Mouse (Mus musculus): Measurements from ENCODE around the gene Nab2.
"Not testable (repeated sequence)": the region's sequence is repeated elsewhere in the genome, so short reads cannot be mapped to it uniquely, and the experiment has no call there.

The Nab2 gene

DNA sequence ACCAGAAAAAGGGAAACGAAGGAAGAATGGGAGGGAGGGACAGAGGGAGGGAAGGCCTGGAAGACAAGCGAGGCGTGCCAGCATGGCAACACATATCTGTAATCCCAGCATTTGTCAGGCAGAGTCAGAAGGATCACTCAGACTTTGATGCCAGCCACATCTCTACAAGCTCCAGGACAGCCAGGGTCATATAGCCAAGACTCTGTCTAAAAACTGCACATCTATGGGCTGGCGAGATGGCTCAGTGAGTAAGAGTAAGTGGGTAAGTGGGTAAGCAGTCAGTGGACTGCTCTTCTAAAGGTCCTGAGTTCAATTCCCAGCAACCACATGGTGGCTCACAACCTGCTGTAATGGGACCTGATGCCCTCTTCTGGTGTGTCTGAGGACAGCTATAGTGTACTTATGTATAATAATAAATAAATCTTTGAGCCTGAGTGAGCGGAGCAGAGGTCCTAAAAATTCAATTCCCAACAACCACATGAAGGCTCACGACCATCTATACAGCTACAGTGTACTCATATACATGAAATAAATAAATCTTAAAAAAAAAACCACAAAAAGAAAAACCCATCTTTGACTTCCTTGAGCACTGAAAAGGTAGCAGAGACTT, 5.8 kb upstream of the Nab2 start:
- DNase-seq (ENCODE audit: low spot score), result no peak

DNA sequence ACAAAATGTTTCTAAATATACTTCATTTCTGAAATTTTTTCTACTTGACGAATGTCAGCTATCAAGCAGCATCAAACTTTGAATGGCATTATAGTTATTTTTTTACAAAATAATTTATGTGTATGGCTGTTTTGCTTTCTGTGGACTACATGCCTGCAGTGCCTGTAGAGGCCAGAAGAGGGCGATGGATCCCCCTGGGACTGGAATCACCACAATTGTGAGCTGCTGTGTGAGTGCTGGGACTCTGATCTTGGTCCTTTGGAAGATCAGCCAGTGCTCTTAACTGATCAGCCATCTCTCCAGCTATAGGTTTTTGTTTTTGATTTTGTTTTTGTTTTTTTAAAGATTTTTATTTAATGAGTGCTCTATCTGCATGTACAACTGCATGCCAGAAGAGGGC, 2.9 kb upstream of the Nab2 start:
- peak; percentile 63 for DNase-seq (ENCODE audit: low spot score)

DNA sequence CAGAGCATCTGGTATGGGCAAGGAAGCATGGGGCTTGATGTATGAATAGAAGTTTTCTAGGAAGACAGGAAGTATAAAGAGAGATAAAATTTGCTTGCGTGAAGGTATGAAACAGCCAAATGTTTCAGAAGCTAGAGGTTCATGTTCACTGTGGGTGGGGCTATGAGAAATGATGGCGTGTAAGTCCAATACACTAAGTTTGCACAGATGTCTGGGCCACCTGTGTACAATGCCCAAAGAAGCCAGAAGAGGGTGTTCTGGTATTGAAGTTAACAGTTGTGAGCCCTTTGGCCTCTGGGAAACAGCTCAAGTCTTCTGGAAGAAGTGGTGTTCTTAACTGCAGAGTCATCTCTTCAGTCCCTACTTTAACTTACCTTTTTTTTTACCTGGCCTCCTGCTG, 1.8 kb upstream of the Nab2 start:
- no peak for DNase-seq (ENCODE audit: low spot score)

DNA sequence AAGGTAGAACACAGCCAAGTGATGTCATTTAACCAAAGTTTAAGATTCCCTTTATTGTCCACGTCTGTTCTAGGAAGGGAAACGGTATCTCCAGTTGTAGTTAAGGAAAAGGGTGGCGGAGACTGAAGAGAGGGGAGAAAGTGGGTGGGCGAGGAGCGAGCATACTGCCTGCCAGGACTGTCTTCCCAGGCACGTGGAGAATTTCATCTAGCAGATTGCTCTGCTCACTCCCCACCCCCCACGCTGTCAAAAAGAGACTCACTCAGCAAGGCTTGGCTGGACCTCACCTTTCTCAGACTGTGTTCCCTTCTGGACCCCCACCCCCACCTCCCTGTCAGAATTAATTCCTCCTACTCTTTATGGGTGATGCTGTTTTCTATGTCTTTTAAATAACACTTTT, 802 bp upstream of the Nab2 start:
- peak; percentile 69 for DNase-seq (ENCODE audit: low spot score)

DNA sequence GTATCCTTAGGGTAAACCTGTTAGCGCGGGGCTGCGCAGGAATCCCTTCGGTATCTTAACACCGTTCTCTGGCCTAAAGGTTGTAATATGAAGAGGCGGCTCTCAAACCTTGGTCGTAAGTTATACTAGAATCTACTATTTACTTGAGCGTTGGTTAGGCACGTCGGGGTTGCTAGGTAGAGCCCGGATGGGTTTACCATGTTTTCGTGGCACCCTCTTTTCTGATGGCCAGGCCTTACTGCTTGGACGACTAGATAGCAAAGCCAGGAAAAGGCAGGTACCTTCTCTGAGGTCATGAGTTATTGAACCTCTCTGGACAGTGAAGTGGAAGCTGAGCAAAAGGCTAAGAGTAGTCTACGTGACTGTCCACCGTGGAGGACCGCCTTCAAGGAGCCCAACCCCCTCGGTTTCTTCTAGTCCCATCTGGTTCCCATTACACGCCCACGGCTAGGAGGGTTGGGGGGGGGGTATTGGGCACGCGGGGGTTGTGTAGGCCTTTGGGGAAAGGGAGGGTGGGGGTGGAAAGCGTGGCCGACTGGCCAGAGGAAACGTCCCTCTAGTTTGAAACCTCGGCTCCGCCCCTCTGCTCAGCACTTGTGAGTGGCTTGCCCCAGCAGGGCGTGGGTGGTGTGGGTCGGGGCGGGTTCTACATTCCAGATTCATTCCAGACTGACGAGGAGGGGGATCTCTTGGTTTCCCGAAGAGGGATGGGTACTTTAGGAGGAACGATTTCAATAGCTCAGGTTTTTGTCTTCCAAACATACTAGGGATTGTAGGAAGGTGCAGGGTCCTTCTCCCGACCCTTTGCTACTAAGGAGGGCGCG, 887 bp downstream of the Nab2 start:
- DNase-seq (ENCODE audit: low spot score), result peak; percentile 93

DNA sequence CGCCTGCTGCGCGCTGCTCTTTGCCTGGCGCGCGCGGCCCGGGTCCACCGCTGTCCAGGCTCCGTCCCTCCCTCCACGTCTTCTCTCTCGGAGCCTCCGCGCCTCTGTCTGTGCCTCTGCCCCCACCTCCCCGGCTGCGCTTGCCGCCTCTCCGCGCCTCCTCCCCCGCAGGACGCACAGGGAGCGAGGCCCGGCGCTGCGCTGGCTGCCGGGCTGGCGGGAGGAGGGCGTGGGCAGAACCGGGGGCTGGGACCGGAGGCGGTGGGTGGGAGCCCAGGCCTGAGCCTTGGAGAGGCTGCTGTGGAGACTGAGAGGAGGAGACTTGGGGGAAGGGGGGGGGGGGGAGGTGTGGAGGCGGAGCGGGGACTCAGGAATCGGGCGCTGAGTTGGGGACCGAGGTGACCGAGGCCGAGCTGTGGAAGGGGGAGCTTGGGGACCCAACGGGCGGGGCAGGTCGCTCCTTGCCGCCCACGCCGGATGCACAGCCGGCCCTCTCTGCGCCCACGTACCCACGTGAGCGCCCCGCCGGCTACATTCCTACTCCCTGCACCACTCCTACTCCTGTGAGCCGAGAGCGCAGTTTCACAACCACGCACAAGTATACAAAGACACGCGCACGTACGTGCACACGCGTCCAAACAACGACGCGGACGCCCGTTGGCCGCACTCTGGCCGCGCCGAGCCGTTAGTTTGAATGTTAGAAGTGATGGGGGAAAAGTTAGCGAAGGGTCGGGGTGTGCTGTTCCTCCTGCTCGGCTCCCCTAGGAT, 1.7 kb downstream of the Nab2 start, which contains the start of gene Nemp1:
TSS of gene Nemp1 (plus strand) at position 401 of the 768 bp plus-strand sequence.
- peak; percentile 94 for DNase-seq (ENCODE audit: low spot score)

DNA sequence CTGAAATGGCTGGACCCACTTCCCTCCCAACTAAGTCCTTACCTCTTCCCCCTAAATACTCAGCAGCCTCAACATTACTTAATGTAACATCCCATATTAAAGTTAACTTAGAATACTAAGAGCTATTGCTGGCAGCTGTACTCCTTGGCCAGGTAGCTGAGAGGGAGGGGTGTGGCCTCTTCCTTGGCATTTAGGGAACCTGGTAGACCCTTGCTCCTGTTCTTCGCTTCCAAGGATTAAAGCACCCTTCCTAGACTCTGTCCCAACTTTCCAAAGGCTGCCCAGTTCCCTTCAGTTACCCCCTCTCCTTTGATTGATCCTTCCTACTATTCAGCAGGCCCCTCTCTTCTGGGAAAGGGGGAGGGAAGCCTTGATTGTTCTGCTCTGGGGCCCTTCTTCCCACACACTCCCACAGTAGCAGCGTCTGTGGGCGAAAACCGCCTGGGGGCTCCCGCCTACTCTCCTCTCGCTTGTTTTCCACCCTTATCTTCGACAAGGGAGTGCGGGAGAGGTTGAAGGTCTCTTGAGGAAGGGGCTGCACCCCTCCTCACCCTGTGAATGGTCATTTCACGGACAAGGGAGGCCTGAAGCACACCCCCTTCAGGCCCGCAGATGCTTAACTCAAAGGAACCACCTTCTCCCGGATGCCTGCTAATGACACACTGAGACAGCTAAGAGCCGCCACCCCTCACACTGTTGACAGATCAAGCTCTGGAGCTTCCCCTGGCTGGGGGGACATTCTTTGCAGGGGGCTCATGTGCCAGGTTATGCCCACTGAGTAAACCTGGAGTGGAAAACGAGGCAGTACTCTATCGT, 2.8 kb downstream of the Nab2 start:
- DNase-seq (ENCODE audit: low spot score), result peak; percentile 54

DNA sequence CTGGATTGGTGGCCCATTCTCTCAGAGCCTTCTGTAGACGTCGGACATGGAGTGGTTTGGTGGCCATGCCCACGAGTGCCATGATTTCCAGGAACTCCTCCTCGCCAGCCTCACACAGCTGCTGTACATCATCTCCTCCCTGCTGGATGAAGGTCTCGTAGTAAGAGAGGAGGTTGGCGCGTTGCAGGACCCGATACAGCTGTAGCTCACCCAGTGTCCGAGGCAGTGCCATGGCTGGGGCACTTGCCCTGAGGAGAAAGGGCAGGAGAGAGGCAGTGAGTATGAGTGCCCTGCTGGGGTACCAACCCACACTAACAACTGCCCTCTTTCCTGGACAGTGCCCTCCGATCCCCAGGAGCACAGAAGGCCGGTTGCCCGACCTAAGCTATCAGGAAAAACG, 3.5 kb downstream of the Nab2 start:
- DNase-seq (ENCODE audit: low spot score), result no peak

DNA sequence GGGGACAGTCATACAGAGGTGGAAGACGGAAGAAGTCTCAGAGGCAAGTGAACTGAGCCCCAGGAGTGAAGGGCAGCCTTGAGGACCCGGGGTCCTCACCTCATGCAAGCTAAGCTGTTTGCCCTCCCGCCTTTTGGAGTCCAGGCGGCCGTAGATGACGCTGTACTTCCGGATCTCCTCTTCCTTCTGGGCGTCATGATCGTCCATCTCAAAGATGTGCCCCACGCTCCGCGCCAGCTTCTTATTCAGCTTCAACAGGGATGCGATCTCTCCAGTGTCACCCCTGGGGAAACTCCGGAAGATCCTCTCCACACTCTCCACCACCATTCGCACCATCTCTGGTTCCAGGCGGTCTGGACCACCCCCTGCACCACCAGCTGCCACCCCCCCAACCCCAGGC, 4.2 kb downstream of the Nab2 start:
- no peak for DNase-seq (ENCODE audit: low spot score)

DNA sequence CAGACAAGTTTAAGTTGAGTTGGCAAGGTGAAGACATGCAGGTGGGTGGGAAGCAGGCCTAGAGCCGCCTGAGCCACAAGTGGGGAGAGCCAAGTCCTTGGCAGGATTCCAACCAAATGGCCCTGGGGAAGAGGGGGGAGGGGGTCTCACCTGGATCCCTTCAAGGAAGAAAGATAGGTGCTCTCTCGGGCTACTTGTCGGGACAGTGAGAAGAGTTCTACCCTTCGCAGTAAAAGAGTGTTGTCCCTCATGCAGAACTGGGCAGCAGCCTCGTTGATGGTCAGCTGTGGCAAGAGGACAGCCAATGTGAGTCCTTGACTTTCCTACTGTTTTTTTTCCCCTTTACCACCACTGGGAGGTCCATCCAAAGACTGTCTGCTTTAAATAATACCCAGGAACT, 4.8 kb downstream of the Nab2 start:
- peak; percentile 61 for DNase-seq (ENCODE audit: low spot score)

DNA sequence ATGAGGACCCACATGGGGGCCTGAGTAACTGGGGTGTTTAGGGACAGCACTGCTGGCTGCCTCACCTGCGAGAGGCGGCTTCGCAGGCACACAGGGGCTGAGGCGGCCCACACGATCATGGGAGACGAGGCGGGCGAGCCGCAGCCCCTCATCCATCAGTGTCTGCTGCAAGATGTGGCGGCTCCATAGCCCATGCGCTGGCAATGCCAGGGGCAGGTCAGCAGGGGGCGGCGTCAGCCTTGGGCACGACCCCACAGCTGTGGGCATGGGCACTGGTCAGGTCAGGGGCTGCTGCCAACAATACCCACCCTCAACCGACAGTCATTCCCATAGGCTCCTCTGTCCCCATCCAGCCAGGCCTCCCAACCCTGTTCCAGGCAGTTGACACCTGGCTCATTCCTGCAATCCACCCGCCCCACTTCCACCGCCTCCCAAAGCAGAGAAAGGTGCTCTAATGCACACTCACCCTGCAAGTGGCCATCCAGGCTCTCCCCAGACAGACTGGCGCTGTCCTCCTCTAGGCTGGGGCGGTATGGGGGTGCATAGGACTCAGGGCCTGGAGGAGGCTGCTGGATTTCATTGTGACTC, 5.6 kb downstream of the Nab2 start:
- DNase-seq (ENCODE audit: low spot score), result peak; percentile 64

DNA sequence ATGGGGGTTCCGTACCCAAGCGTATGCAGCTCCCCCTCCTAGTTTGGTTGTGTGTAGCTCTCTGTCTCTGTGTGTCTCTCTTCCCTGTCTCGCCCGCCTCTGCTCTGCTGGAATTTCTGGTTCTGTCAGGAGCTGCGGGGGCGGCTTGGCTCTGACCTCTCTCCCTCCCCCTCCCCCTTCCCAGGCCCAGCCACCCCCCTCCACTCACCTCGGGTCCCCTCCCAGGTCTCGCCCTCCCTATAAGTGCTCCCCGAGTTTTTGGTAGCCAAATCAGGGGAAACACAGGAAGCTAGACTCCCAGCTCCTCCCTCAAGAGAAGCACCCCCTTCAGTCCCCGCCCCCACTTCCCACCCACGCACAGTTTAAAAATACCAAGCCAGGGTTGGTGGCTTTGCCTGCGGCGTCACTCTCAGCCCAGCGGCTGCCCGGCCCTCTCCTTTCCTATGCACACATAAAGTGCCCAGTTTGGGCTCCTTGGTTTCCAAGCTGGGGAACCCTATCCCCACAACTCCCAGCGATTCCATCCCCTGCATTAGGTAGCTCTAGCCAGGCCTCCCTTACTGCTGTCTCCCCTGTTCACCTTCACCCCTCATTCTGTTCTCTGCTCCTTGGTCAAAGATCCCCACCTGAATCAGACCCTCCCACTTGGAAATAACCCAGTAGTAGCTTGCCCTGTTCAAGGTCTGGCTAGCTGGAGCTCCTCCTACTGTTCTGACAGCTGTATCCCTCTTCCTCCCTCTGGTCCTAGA, 6.3 kb downstream of the Nab2 start:
- peak; percentile 80 for DNase-seq (ENCODE audit: low spot score)

DNA sequence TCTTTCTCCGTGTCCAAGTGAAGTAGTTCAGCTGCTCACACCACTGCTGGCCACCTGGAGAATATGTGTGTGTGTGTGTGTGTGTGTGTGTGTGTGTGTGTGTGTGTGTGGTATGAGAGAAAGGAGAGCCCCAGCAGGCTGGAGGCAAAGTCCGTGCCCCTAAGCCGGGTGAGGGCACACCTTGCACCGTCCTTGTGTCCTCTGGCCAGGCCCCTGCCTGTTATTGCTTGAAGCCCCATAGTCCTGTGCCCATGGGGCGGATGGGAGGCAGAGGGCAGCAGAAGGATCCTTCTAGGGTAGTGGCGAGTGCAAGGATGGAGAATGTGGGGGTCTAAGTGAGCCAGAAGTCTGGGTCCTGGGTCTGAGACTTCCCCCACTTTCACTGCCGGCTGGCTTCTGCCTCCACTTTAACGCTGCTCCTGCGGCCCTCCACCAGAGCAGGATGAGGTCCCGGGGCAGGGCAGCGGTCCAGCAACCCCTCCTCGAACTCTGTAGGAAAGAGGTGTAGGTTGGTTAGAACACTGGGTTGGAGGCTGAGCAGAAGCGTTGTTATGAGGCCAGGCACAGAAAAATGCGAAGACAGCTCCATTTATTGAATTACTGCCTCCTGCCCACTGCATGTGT, 7.0 kb downstream of the Nab2 start:
- peak; percentile 57 for DNase-seq (ENCODE audit: low spot score)

DNA sequence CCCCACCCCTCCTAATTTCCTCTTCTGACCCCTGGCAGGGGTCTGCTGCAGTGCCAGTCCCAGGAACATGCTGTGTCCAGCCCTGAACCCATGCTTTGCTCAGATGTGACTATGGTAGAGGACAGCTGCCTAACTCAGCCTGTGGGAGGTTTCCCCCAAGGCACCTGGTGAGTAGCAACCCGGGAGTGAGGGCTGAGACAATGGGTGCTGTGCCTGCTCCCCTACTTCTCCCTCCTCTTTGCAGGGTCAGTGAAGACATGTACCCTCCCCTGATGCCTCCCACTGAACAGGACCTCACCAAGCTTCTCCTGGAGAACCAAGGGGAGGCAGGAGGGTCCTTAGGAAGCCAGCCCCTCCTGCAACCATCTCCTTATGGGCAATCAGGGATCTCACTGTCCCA, 8.8 kb downstream of the Nab2 start:
- no peak for DNase-seq (ENCODE audit: low spot score)

DNA sequence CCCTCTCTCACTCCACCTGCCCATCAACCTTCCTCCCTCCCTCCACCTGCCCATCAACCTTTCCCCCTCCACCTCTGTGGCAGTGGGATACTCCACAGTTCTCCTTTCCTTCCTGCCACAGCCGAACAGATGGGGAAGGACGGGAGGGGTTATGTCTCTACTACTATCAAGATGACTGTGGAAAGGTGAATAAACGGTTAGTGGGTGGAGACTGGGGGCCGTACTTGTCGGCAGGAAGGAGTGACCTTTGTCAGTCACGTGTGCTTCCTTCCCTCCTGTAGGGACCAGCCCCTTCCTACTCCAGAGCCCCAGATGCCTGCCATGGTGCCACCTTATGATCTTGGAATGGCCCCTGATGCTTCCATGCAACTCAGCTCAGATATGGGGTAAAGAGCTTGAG, 10.3 kb downstream of the Nab2 start:
- no peak for DNase-seq (ENCODE audit: low spot score)

DNA sequence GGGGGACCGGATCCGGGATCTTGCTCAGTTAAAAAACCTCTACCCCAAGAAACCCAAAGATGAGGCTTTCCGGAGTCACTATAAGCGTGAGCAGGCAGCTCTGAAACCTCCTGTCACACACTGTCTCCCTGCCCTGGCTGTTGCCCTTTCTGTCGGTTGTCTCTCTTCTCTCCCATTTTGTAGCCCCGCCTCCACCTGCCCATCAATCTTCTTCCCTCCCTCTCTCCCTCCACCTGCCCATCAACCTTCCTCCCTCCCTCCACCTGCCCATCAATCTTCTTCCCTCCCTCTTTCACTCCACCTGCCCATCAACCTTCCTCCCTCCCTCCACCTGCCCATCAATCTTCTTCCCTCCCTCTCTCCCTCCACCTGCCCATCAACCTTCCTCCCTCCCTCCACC, 10.8 kb downstream of the Nab2 start:
- DNase-seq (ENCODE audit: low spot score), result not testable (repeated sequence)

DNA sequence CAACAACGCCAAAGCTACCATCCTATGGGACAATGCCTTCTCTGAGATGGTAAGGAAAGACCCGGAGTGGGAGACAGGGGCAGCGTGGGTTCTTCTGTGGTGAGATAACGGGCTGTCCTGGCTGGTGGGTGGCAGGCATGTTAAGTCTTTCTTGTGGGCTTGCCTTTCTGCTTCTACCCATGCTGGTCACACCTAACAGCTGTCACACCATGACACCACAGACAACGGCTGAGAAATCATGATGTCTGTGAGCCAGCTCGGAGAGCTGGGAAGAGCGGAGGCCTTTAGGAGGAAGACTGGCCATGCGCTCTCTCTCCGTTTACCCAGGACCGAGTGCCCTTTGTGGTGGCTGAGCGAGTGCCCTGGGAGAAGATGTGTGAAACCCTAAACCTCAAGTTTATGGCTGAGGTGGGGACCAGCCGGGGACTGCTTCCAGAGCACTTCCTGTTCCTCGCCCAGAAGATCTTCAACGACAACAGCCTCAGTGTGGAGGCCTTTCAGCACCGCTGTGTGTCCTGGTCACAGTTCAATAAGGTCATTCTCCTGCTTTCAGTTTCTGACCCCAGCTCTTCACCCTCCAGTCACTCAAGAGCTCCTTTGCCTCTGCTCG, 13.3 kb downstream of the Nab2 start:
- no peak for DNase-seq (ENCODE audit: low spot score)

DNA sequence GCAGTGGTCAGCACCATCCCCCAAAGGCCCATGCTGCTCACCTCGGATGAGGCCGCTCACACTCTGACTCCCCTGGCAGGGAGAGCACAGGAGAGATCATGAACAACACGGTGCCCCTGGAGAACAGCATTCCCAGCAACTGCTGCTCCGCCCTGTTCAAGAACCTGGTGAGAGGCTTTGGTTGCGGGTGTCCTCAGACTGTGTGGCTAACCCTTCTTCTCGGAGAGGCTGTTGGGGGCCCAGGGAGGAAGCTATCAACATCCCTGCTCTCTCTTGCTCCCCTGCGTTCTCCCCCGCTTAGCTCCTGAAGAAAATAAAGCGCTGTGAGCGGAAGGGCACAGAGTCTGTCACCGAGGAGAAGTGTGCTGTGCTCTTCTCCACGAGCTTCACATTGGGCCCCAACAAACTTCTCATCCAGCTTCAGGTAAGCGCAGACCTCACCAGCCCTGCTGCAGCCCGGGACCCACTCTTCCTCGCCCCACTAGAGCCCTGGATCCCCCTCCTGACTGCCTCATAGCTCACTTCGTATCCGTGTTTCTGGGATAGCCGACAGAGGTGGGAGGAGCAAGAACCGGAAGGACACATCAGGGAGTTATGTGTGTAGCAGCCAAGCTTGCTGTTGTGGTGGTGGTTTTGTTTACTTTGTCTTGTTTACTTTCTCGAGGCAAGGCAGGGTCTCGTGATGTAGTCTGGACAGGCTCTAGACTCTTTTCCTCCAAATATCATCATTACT, 15.3 kb downstream of the Nab2 start:
- no peak for DNase-seq (ENCODE audit: low spot score)

DNA sequence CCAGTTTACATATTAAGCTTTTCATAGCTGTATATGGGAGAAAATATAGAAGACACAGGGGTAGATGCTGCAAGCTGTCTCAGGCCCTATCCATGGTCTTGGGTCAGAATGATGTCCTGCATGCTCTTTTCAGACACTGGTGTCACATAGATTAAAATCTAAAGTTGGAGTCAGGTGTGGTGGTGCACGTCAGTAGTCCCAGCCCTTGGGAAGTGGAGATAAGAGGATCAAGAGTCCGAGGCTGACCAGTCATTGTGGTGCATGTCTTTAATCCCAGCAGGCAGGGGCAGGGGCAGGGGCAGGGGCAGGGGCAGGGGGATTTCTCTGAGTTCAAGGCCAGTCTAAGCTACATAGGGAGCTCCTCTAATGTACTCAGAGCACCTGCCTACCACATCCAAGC, 22.6 kb downstream of the Nab2 start:
- DNase-seq (ENCODE audit: low spot score), result no peak
